Mouse (Mus musculus) adrenal gland, adult 10 weeks (tissue): ENCODE results near the gene Gp9. TPM values are rescaled to one million over a fixed set of nuclear protein-coding genes. Genes with fewer than 3 reads are reported as not detected.

Experiments used
- polyA plus RNA-seq: library from polyadenylated mRNA; stranded (reverse); fragments of 350-450 nt; fragmentation: Illumina TruSeq; extraction: RNeasy Lipid Tissue Mini Kit (QIAGEN cat#74804); gene quantifications from one replicate; pipeline ENCODE4 v1.2.3, GENCODE M21; 2014; ENCODE audit warnings: low read depth, low replicate concordance

Gp9 gene
- not detected for polyA plus RNA-seq

DNA sequence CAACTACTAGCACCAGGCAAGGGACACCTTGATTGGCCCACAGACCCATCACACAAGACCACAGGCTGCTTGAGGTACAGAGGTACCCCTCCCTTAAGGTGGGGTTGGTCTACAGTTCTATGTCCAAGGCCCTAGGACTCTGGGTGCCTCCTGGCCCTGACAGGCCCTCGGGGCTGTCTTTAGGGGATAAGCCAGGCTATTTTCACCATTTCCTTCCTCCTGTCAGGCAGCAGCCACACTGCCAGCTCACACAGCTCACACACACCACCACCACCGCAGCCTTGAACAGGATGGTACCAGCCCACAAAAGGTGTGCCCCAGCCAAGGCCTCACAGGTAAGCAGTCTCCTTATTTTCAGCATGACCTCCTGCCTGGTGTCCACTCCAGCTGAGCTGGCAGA is at the start of gene Gp9:
Gene Gp9, plus strand, starts transcription at position 231 of the 400 bp plus-strand sequence.

DNA sequence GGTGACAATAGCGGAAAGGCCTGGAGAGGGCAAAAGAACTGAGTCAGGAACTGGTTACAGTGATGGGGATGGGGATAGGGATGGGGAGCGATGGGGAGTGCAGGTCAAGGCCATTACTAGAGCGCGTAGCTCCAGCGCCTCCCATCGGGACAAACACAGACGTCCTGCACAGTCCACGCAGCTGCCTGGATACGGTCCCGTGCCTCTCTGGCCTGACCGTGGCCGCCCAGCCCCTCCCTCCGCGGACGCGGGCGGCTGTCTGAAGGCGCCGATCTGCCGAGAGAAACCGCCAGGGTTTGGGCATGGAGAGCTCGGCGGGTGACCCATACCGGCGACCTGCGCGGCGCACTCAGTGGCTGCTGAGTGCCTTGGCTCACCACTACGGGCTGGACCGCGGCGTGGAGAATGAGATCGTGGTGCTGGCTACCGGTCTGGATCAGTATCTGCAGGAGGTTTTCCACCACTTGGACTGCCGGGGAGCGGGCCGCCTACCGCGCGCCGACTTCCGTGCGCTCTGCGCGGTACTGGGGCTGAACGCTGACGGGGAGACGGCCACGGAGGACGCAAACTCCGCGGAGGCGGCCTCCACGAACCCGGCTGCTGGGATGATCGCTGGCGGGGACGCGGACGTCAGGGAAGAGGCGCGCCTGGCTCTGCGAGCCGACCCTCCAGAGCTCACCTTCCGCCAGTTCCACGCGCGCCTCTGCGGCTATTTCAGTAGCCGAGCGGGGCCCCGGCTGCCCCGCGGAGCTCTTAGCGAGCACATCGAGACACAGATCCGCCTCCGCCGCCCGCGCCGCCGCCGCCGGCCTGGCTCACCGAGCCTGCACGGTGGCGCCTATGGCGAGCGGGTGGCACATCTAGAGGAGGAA is 47.0 kb upstream of the Gp9 start, which contains the start of gene Efcc1:
Gene Efcc1, plus strand, starts transcription at position 279 of the 872 bp plus-strand sequence.

DNA sequence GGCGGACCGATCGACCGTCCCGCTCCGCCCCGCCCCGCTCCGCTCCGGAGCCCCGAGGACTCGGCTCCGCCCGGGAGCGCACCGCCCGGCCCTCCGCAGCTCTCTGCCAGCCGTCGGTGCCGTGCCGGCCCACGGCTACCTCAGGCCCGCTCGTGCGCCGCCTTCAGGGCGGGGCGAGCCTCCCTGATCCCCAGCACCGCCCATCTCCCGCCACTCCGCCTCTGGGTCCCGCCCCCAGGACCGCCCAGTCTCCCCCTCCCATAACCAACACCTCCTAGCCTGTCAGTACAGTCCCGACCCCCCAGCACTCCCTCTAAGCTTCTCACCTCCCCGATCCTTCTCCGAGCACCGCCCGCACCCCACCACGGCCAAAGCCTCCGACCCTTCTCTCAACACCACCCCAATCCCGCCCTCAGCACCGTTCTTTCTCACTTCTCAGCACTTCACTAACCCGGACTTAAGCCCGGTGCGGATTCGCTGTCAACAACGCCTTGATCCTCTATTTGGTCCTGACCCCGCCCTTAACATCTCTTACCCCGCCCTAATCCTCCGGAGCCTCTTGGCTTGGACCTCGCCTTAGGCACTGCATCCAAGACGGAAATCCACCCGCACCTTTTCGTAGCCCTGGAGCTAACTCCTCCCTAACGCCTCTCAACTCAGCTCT is 33.9 kb downstream of the Gp9 start, which contains the start of gene Rab43:
Gene Rab43, minus strand, starts transcription at position 490 of the 664 bp plus-strand sequence.

Other genes starting within 250 kb of the Gp9 start
- gene Arhgap25, start 244.8 kb upstream of the Gp9 start, polyA plus RNA-seq, result 0.52 TPM
- 0.47 TPM for gene Prokr1, start 187.3 kb upstream of the Gp9 start, polyA plus RNA-seq
- gene Aplf, start 105.9 kb upstream of the Gp9 start, polyA plus RNA-seq, result 10.4 TPM
- gene Efcc1, start 47.2 kb upstream of the Gp9 start, polyA plus RNA-seq, result not detected
- gene Rab43, start 34.1 kb downstream of the Gp9 start, polyA plus RNA-seq, result 5.8 TPM
- not detected for gene Gm45140, start 57.7 kb downstream of the Gp9 start, polyA plus RNA-seq
- gene Isy1, start 60.7 kb downstream of the Gp9 start, polyA plus RNA-seq, result 15.8 TPM
- 1,128 TPM for gene Cnbp, start 73.0 kb downstream of the Gp9 start, polyA plus RNA-seq
- 31.1 TPM for gene Copg1, start 109.7 kb downstream of the Gp9 start, polyA plus RNA-seq
- 5.5 TPM for gene Hmces, start 135.9 kb downstream of the Gp9 start, polyA plus RNA-seq
- gene H1fx, start 203.6 kb downstream of the Gp9 start, polyA plus RNA-seq, result not detected